Mouse (Mus musculus): ENCODE data around the gene Ttll13. TPM values are rescaled to one million over a fixed set of nuclear protein-coding genes. Genes with fewer than 3 reads are reported as not detected.
A peak's percentile ranks its signal among the peaks of the same experiment; 100 is the strongest.

Gene Ttll13
- total RNA-seq, 2 experiments from 2014 or later = not detected

DNA sequence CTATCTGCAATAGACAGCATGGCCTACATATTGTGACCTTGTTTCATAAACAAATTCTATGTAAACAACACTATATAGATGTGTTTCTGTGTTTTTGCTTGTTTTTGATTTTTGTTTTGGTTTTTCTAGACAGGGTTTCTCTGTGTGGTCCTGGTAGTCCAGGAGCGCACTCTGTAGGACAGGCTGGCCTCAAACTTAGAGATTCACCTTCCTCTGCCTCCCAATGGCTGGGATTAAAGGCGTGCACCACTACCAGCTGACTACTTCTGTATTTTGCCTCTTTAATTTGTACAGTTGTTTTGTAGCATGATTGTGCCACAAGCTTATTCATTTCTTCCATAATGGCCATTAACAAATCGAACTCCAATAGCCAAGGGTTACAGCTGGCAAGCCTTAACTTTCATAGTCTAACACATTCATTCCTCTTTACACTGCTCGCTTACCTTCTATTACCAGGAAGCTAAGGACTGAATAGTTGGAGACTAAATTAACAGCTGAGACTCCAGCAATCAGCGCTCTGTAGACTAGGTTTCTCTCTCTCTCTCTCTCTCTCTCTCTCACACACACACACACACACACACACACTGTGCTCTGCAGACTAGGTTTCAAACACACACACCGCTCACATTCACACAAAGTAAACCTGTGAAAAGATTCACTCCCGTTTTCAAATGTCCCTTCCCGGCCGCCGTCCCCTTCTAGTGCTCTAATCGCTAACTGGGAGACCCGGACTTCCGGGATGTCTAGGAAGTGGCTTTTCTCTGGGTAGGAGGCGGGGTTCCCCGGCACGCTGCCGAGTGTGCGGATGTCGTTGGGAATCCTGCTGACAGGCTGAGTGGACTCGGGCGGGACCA is 22.9 kb downstream of the Ttll13 start, which contains the start of gene Vps33b:
Gene Vps33b, plus strand, starts transcription at position 753 of the 854 bp plus-strand sequence.
- DNase-seq = peak; percentile 90

DNA sequence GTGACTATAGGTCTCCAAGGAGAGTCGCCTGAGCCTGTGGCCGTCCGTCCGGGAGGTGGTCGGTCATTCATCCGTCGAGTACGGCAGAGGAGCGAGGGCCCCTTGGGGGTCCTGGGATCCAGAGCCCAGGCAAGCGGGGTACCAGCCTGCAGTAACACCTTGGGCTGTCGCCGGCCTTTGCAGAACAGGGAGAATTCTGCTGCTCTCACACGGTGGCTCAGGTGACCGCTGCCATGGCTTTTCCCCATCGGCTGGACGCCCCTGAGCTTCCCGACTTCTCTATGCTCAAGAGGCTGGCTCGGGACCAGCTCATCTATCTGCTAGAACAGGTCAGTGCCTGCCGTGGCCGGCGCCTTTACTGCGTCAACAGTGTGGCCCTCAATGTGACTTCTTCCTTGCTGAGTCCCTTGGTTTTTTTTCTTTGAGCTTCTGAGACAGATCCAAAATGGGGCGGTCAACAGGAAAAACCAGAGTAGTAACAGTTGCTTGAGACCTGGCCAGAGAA is 23.6 kb downstream of the Ttll13 start:
- DNase-seq = no peak

DNA sequence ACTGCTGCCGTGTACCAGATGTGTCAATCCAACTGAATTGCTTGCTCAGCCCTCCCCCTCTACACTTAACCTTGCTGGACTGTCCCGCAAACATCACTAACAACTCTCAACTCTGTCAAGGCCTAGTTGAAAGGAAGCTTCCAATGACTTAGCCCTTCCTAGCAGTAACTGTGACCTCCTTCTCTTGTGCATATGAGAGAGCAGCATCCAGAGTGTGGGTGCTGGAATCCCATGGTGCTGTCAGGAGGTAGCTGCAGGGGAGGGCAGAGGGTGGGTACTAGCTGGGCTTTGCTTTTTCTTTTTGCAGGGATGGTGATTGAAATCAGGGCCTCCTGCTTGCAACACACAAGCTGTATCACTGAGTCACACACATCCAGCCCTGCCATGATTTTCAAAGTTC is 27.3 kb downstream of the Ttll13 start:
- no peak for DNase-seq

DNA sequence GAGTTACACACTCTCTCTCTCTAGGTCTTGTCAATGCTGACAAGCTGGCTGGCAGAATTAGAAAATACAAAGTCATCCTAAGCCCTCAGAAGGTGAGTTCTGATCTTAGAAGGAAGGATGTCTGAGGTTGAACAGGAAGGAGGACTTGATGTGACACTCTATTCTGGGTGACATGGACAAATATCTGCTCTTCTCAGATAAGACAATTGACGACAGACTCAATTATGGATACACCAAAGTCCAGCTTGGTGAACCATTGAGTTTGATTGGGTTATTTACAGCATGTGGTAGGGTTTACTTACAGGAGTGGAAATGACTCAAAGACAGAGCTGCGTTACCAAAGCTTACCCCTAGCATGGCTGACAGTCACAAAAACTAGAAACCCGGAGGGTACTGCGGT is 30.2 kb downstream of the Ttll13 start:
- DNase-seq = no peak

DNA sequence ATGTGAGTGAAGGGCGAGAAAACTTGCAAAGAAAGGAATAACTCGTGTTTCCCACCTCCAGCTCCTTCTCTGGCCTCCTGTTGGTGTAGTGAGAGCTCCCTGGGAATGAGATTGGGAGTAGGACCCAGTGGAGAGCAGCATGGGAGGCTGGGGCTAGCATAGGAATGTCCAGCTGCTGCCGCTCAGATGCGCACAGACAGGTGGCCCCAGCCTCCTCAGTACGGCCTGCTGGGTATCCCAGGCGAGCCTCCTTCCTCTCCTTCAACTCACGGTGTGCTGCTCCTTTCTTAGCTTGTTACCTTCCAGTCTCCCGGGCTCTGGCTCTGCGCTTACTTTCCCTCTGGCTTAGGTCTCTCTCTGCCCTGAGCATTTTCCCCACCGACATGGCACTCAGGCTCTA is 33.9 kb downstream of the Ttll13 start:
- no peak for DNase-seq

DNA sequence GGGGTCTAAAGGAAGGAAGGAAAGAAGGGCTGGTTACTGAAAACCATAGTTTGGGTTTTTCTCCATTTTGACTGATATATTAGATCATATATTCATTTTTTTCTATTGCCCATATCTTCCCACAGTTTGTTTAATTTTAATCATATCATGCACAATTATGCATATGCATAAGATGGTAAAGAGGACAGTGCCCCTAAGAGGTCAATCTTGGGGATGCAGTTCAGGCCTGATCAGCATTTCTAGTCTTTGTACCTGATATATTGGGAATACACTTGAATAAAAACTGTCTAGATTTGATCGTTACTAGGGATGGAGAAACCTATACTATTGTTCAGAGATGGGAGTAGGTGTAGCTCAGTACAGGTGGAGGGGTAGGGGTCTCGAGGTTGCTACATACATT is 34.8 kb downstream of the Ttll13 start:
- no peak for DNase-seq

DNA sequence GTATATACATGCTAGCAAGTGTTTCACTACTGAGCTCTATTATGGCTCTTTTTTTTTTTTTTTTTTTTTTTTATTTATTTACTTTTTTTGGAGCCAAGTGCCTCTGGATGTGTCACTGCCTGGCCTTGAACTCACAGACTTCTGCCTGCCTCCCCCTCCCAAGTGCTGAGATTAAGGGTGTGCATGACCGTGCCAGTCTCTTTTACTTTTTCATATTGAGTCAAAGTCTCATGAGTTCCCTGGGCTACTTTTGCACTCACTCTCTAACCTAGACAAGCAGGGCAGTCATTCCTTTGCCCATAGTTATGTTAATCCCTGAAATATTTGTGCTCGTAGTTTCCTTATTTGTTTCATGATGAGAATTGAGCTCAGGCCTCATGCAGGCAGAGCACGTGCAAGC is 35.5 kb downstream of the Ttll13 start:
- DNase-seq = no peak

DNA sequence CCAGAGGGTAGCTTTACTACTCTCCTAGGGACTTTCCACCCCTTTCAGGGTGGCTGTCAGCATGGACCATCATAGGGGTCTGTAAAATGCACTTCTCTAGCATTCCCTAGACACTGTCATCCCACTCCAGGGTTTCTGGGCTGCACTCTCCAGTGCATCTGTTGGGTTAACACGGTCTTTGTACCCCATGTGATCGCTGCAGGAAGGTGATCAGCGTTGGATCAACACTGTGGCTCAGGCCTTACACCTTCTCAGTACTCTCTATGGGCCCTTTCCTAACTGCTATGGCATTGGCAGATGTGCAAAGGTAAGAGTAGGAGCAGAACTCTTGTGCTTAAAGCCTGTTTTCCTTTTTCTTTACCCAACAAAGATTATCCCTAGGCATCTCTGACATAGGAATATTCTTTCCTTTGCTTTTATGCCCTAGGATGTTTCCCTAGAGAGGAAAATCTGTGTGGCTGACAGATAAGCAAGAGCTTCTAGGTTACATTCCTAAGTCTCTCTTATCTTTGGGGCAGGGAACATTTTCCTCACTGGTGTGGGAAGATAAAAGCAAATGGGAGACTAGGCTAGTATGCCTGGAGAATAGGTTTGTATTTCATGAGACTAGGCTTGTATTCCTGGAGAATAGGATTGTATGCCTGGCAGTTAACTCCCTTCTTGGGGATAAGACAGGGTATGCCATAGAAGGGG is 37.2 kb downstream of the Ttll13 start:
- no peak for DNase-seq

DNA sequence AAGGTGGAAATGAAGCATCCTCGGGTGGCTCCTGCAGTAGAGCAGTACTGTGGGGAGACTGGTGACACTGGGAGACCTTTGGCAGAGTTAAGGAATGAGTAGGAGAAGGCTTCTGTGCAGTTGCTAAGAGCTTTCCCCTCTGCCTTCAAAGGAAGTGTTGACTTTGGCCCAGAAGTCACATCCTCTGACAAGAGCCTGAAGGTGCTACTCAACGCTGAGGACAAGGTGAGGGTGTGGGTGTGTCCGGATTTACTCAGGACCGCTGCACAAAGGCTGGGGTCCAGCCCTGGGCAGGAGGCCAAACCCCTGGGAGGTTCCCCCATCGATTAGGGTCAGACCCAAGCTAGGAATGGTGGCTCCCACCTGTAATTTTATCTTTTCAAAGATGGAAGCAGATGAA is 38.2 kb downstream of the Ttll13 start:
- DNase-seq = no peak

DNA sequence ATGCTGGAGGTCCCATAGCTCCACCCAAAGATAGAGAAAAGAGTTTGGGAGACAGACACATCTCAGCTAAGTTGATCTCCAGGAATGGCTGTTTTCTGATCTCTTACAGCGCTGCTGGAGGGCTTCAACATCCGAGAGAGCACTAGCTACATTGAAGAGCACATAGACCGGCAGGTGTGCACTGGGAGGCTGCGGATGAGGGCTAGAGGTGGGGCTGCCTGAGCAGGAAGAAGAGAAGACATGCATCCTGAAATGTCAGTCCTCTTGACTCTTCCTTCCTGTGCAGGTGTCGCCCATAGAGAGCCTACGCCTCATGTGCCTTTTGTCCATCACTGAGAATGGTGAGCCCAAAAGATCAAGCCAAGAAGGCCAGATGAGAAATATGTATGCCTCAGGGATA is 39.5 kb downstream of the Ttll13 start:
- DNase-seq = no peak

DNA sequence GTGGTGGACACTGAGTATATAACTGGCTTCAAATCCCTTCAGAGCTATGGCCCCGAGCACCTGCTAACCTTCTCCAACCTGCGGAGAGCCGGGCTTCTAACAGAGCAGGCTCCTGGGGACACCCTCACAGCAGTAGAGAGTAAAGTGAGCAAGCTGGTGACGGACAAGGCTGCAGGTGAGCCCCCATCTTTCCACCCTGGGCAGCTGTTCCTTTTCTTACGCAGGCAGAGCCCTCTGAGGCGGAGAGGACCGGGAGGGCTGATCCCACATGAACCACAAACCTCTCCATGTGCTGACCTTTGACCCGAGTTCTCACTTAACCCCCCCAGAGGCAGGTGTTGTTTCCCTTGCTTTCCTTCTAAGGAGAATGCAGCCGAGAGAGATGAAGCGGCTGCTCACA is 41.6 kb downstream of the Ttll13 start:
- DNase-seq = no peak

DNA sequence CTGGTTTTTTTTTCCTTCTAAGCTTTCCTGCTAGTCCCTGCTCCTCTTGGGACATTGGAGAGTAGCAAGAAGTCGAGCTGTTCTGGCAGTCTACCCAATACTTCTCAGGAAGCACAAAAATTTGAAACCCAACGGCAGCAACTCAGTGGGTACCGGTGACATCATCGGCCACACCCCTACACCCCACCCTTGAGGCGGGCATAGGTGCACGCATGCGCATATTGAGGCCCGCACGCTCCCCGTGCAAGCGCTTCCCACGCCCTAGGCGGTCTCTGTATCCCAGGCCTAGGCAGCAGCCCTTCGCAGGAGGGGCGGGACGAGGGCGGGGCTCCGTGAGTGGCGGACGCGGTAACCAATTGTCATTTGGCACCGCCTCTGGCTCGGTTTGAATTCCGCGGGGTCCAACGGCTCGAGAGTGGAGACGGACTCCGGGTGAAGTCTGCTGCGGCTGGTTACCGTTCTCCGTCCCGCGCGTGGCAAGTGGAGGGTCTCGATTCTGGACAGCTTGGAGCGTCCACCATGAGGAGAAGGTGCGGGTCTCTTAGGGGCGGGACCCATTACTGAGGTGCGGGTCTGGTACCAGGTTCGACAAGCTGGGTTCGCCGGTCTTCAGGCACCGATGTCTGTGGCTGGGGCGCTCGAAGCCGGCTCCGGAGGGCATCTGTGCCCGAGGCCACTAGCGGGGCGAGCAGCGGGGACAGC is 48.0 kb downstream of the Ttll13 start, which contains the start of gene Prc1:
Gene Prc1, plus strand, starts transcription at position 389 of the 702 bp plus-strand sequence.
- peak; percentile 99 for DNase-seq

DNA sequence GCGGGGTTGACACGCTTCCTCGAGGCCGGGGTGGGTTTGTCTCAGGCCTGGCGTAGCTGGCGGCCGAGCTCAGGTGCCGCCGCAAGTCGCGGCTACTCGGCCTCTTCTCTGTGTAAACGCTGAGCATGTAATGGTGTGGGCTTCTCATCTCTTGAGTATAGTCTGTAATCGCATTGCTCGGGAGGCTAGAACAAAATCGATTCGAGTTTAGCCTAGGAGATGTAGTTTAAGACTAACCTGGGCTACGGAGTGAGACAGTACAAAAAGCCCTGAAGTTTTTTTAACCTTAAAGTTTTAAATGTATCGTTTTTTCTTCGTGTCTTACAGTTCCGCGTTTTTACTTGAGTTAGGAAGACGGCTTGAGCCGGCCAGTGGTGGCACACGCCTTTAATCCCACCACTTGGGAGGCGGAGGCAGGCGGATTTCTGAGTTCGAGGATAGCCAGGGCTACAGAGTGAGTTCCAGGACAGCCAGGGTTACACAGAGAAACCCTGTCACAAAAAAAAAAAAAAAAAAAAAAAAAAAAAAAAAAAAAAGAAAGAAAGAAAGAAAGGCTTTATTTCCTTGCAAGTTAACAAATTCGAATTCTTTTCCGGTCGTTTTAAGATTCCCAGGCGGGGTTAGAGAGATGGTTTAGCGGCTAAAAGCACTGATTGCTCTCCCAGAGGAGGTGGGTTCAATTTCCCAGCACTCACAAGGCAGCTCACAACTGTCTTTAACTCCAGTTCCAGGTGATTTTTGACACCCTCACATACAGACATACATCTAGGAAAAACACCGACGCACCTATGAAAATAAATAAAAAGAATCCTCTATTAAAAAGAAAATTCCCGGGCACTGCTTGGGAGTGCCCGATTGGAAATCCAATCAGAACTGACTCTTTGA is 48.8 kb downstream of the Ttll13 start:
- no peak for DNase-seq

DNA sequence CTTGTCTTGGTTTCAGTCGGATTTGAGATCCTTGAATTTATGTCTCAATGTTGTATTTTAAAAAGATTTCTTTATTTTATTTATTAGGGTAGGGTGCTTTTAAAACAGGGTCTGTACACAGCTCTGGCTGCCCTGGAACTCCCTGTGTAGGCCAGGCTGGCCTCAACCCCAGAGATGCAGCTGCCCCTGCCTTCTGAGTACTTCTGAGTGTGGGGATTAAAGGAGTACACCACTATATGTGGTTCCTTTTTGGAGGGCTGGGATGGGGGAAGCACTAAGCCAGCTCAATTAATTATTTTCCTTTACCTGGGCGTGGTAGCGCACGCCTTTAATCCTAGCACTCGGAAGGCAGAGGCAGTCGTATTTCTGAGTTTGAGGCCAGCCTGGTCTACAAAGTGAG is 50.3 kb downstream of the Ttll13 start:
- no peak for DNase-seq

DNA sequence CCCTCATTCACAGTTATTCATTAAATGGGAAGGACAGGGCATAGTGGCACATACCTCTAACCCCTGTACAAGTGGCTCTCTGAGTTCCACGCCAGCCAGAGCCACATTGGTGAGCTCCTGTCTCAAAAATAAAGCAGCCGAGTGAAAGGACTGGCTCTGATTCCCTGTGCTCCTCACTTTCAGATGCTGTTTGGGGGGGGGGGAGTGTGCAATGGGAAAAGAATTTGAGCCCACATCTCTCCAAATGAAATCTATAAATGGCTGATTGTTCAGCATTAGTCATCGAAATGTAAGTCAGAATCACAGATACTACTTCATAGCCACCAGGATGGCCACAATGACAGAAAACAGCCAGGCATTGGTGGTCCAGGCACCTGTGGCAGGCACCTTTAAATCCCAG is 50.9 kb downstream of the Ttll13 start:
- DNase-seq = no peak

DNA sequence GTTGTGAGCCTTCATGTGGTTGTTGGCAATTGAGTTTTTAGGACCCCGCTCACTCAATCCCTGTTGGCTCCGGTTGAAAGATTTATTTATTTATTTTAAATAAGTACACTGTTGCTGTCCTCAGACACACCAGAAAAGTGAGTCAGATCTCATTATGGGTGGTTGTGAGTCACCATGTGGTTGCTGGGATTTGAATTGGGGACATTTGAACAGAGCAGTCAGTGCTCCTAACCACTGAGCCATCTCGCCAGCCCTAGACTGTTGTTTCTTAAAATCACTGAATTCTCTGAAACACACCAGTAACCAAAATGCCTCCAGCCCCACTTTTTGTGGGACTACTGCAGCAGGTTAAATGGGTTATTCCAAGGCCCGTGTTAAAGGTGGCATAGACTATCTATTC is 52.6 kb downstream of the Ttll13 start:
- DNase-seq = no peak

DNA sequence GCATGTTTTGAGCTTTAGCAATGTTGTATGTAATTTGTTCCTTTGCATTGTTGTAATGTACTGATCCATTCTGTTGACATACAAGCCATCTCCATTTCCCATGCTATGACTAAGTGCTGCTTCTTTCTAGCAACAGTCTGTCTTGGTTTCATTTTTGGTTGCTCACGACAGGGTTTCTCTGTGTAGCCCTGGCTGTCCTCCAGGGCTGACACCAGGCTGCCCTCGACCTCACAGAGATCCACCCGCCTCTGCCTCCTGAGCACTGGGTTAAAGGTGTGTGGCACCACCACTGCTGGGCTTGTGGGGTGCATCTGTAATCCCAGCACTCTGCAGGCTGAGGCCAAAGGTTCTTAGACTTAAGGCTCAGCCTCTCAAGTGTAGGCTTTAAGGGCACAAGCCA is 53.4 kb downstream of the Ttll13 start:
- no peak for DNase-seq

DNA sequence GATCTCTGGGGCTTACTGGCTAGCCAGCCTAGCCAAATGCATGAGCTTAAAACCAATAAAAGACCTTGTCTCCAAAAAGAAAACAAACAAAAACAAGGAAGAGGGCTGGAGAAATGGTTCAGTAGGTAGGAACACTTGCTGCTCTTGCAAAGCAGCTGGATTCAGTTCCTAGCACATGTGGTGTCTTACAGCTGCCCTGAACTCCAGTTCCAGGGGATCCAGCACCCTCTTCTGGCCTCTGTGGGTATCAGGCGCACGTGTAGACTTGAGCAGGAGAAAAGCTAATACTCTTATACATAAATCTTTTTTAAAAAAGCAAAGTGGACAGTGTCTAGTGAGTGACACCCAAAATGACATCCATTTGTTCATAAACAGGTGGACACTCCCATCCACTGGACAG is 55.3 kb downstream of the Ttll13 start:
- DNase-seq = no peak

DNA sequence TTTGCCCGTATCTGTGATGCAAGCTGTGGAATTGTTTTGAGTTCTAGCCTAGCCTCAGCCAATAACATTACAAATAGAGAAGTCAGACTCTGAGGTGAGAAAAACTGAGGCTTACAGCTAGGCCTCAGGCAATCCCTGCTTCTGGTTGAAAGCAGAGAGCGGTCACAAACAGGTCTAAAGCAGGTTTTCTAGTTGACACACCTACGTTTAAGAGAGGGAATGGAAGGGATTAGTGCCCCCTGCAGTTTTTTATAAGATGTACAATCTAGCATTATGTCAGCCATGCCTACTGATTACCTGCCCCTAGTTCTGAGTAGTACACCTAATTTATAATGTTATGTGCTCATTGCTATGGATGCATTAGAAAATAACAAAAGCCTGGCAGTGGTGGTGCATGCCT is 61.6 kb downstream of the Ttll13 start:
- no peak for DNase-seq

Measured in gastrocnemius, postnatal 25 days (tissue).